Mouse (Mus musculus): Measurements from ENCODE around the gene Lmx1b.

Gene Lmx1b

GRCm38 (mm10) chr2:33584937-33585910 lies 55.1 kb downstream of the Lmx1b start:
- DNase-seq (ENCODE audit: low read depth, low spot score) = no peak
- H3K36me3 ChIP-seq (ENCODE audit: control insufficient read depth, insufficient read depth, low read length, poor library complexity, severe bottlenecking) = no peaks in the 10 kb centered on the region
- no peaks in the 10 kb centered on the region; the same call in 1 of the 2 replicates for H3K27me3 ChIP-seq (ENCODE audit: control insufficient read depth, insufficient read depth, low read length, poor library complexity, severe bottlenecking)

DNA sequence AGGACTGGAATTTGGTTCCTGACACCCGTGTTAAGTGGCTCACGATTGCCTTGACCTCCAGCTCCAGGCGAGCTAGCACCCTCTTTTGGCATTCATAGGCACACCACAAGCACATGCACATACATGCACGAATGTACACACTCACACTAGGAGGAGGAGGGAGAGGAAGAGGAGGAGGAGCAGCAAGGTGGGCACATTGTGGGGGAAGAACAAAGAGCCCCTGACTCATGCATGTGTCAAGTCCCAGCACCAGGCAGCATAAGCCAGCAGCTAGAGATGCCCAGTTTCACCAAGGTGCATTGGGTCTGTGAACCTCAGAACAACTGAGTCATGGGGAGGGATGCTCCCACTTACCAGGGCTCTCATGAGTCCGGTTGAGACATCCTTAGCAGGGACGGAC lies 56.5 kb downstream of the Lmx1b start:
- no peaks in the 10 kb centered on the region for H3K36me3 ChIP-seq (ENCODE audit: control insufficient read depth, insufficient read depth, low read length, poor library complexity, severe bottlenecking)
- no peak for DNase-seq (ENCODE audit: low read depth, low spot score)
- no peaks in the 10 kb centered on the region; the same call in 1 of the 2 replicates for H3K27me3 ChIP-seq (ENCODE audit: control insufficient read depth, insufficient read depth, low read length, poor library complexity, severe bottlenecking)

DNA sequence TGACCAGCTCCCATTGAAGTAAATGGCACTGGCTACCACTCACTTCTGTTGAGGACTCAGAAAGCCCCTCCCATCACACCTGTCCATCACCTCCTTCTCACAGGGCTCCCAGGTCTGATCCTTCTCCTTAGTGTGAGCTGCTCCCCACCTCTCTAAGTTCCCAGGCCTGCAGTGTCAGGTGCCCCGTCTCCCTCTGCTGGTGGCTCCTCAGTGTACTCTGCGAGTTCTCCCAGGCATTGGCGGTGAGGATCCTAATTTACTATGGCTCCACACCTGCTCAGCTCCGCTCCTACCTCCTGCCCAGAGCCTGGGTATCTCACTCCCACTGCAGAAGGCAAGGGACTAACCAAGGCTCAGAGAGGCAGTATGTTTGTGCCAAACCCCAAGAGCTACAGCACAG lies 57.0 kb downstream of the Lmx1b start:
- no peaks in the 10 kb centered on the region for H3K36me3 ChIP-seq (ENCODE audit: control insufficient read depth, insufficient read depth, low read length, poor library complexity, severe bottlenecking)
- no peaks in the 10 kb centered on the region; the same call in 1 of the 2 replicates for H3K27me3 ChIP-seq (ENCODE audit: control insufficient read depth, insufficient read depth, low read length, poor library complexity, severe bottlenecking)
- no peak for DNase-seq (ENCODE audit: low read depth, low spot score)

DNA sequence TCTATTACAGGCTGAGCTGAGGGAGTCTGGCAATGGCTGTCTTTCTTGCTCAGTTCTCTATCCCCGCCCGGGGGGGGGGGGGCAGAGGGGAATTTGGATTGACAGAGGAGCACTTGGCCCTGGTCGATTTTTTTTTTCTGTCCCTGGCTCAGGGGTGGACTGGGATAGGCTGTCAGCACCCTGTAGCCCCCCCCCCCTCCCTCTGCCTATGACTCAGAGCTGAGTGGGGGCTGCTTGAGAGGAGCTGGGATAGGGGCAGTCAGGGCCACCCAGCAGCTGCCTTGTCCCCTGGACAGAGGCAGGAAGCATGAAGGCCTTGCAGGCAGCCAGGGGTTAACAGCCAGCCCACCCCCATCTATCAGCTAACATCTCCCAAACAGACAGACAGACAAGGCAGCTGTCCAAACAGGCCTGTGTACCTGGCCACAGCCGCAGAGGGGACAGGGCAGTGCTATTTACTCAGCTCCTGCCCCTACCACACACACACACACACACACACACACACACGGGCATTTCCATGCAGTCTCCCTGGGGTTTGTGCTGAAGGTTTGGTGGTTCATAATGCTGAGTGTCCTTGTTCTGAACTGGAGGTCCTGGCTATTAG lies 57.8 kb downstream of the Lmx1b start:
- H3K36me3 ChIP-seq (ENCODE audit: control insufficient read depth, insufficient read depth, low read length, poor library complexity, severe bottlenecking) = no peaks in the 10 kb centered on the region
- no peak for DNase-seq (ENCODE audit: low read depth, low spot score)
- H3K27me3 ChIP-seq (ENCODE audit: control insufficient read depth, insufficient read depth, low read length, poor library complexity, severe bottlenecking) = no peaks in the 10 kb centered on the region; the same call in 1 of the 2 replicates

- no peaks in the 10 kb centered on the region for H3K36me3 ChIP-seq (ENCODE audit: control insufficient read depth, insufficient read depth, low read length, poor library complexity, severe bottlenecking)
- H3K27me3 ChIP-seq (ENCODE audit: control insufficient read depth, insufficient read depth, low read length, poor library complexity, severe bottlenecking) = no peaks in the 10 kb centered on the region; the same call in 1 of the 2 replicates
- DNase-seq (ENCODE audit: low read depth, low spot score) = no peak
Observed at GRCm38 (mm10) chr2:33581866-33582265, 58.4 kb downstream of the Lmx1b start.

DNA sequence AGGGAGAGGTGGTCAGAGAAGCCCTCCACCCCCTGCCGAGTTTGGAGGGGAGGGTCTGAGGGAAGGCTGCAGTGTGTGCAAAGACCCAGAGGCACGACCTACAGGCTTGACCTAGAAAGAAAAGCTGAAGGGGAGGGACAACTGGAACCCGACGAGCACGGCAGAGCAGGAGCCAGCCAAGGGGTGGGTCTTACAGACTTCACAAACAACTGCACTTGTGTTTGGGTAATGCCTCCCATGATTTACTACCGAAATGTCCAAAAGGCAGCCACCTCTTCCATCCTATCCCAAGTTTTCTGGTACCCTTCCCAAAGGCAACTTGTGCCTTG lies 58.9 kb downstream of the Lmx1b start:
- no peak for DNase-seq (ENCODE audit: low read depth, low spot score)
- Histone ChIP-seq H3K36me3 (ENCODE audit: control insufficient read depth, insufficient read depth, low read length, poor library complexity, severe bottlenecking) (no peaks in the 10 kb centered on the region), H3K27me3 (ENCODE audit: control insufficient read depth, insufficient read depth, low read length, poor library complexity, severe bottlenecking) (no peaks in the 10 kb centered on the region; the same call in 1 of the 2 replicates)

DNA sequence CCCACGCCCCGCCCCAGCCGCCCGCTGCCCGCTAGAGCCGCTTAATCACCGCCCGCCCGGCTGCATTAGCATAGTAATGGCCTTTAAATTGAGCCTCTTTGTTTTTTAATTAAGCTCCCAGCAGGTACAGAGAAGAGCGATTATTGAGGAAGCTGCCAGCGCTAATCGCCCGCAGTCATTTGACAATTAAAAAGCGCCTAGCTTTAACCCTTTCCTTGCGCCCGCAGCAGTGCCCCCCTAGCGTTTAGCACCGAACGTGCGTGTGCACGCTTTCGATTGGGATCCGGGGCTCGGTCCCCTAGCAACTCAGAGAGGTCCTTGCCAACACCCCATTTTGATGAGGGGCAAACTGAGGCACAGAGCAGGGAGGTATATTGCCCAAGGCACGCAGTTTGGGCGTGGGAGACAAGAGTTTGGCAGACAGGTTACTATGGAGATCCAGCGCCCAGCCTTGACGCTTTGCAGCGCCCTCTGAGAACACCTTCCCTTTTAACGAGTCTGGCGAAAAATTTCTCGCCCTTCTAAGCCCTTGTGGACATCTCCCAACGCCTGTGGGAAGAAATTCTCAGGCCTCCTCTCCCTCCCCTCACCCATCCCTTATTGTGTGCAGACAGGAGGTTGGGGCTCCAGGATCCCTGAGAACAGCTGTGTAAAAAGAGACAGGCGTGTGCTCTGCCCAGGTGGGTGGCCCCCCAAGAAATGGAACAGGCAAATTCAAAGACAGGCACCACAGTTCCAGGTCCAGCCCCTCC lies 59.4 kb downstream of the Lmx1b start:
- no peak for DNase-seq (ENCODE audit: low read depth, low spot score)
- H3K27me3 ChIP-seq (ENCODE audit: control insufficient read depth, insufficient read depth, low read length, poor library complexity, severe bottlenecking) = no peaks in the 10 kb centered on the region; the same call in 1 of the 2 replicates
- no peaks in the 10 kb centered on the region for H3K36me3 ChIP-seq (ENCODE audit: control insufficient read depth, insufficient read depth, low read length, poor library complexity, severe bottlenecking)

DNA sequence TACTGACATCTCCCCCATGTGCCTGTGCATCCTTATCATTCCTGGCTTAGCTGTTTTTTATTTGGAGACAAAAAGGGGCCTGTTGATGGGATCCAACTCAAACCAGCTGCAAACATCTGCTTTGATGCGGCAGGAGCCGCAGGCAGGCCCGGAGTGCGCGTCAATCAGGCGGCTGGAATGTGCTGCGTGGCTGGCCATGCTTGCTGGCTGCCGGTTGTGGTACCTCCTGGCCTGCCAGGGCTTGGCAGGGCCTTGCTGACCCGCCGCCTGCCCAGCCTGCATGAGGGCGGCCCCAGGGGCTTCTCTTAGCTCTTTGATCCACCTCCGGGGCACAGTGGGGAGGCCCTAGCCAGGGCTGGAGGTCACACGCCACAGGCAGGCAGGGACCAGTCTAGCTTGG lies 64.9 kb downstream of the Lmx1b start:
- Histone ChIP-seq H3K36me3 (ENCODE audit: control insufficient read depth, insufficient read depth, low read length, poor library complexity, severe bottlenecking) (no peaks in the 10 kb centered on the region), H3K27me3 (ENCODE audit: control insufficient read depth, insufficient read depth, low read length, poor library complexity, severe bottlenecking) (no peaks in the 10 kb centered on the region)
- no peak for DNase-seq (ENCODE audit: low read depth, low spot score)

DNA sequence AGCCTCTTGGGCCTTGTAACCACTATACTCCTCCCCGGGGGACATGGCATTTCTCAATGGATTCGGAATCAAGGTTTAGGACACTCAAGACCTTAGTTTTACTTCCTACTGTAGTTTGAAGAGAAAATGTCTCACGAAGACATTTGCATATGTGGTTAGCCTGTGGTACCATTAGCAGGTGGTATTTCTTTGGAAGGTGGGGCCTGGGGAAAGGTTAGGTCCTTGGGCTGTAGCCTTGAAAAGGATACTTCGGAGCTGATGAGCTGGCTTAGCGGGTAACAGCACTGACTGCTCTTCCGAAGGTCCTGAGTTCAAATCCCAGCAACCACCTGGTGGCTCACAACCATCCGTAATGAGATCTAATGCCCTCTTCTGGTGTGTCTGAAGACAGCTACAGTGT lies 67.2 kb downstream of the Lmx1b start:
- no peaks in the 10 kb centered on the region for H3K36me3 ChIP-seq (ENCODE audit: control insufficient read depth, insufficient read depth, low read length, poor library complexity, severe bottlenecking)
- no peaks in the 10 kb centered on the region for H3K27me3 ChIP-seq (ENCODE audit: control insufficient read depth, insufficient read depth, low read length, poor library complexity, severe bottlenecking)
- no peak for DNase-seq (ENCODE audit: low read depth, low spot score)

GRCm38 (mm10) chr2:33571219-33571824 lies 69.0 kb downstream of the Lmx1b start:
- Histone ChIP-seq H3K36me3 (ENCODE audit: control insufficient read depth, insufficient read depth, low read length, poor library complexity, severe bottlenecking) (no peaks in the 10 kb centered on the region), H3K27me3 (ENCODE audit: control insufficient read depth, insufficient read depth, low read length, poor library complexity, severe bottlenecking) (no peaks in the 10 kb centered on the region)
- no peak for DNase-seq (ENCODE audit: low read depth, low spot score)

GRCm38 (mm10) chr2:33569698-33570097 lies 70.6 kb downstream of the Lmx1b start:
- H3K27me3 ChIP-seq (ENCODE audit: control insufficient read depth, insufficient read depth, low read length, poor library complexity, severe bottlenecking) = no peaks in the 10 kb centered on the region
- no peak for DNase-seq (ENCODE audit: low read depth, low spot score)

GRCm38 (mm10) chr2:33569240-33569639 lies 71.1 kb downstream of the Lmx1b start:
- peak; percentile 26 for DNase-seq (ENCODE audit: low read depth, low spot score)
- no peaks in the 10 kb centered on the region for H3K27me3 ChIP-seq (ENCODE audit: control insufficient read depth, insufficient read depth, low read length, poor library complexity, severe bottlenecking)

More at GRCm38 (mm10) chr2:33569698-33570097, 70.6 kb downstream of the Lmx1b start:
- no peaks in the 10 kb centered on the region for H3K36me3 ChIP-seq (ENCODE audit: control insufficient read depth, insufficient read depth, low read length, poor library complexity, severe bottlenecking)

GRCm38 (mm10) chr2:33565886-33566285 lies 74.4 kb downstream of the Lmx1b start:
- DNase-seq (ENCODE audit: low read depth, low spot score) = no peak
- Histone ChIP-seq H3K27me3 (ENCODE audit: control insufficient read depth, insufficient read depth, low read length, poor library complexity, severe bottlenecking) (no peaks in the 10 kb centered on the region), H3K36me3 (ENCODE audit: control insufficient read depth, insufficient read depth, low read length, poor library complexity, severe bottlenecking) (no peaks in the 10 kb centered on the region)

More at GRCm38 (mm10) chr2:33569240-33569639, 71.1 kb downstream of the Lmx1b start:
- no peaks in the 10 kb centered on the region for H3K36me3 ChIP-seq (ENCODE audit: control insufficient read depth, insufficient read depth, low read length, poor library complexity, severe bottlenecking)

DNA sequence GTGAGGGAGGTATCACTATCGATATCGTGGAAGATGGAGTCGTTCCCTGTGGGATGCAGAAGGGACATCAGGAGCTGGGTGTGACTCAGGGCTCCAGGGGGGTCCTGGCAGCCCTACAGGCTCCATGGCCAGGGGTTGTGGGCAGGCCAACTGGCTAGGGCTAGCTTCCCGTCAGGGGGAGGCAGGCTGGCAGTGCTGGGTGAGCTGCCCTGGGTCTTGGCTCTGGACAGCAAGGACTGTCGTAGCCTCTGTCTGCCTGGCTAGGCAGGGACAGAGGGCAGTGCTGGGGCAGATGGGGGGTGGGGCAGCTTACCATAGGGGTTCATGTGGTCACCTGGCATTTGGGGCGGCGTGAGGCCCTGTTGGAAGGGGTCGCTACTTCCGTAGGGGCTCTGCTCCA lies 75.6 kb downstream of the Lmx1b start:
- no peak for DNase-seq (ENCODE audit: low read depth, low spot score)
- Histone ChIP-seq H3K27me3 (ENCODE audit: control insufficient read depth, insufficient read depth, low read length, poor library complexity, severe bottlenecking) (no peaks in the 10 kb centered on the region), H3K36me3 (ENCODE audit: control insufficient read depth, insufficient read depth, low read length, poor library complexity, severe bottlenecking) (no peaks in the 10 kb centered on the region)

Measured in splenic B cell, adult 2 months (primary cell).